Mouse (Mus musculus): ENCODE data around the gene Mnd1.

Mnd1 gene

DNA sequence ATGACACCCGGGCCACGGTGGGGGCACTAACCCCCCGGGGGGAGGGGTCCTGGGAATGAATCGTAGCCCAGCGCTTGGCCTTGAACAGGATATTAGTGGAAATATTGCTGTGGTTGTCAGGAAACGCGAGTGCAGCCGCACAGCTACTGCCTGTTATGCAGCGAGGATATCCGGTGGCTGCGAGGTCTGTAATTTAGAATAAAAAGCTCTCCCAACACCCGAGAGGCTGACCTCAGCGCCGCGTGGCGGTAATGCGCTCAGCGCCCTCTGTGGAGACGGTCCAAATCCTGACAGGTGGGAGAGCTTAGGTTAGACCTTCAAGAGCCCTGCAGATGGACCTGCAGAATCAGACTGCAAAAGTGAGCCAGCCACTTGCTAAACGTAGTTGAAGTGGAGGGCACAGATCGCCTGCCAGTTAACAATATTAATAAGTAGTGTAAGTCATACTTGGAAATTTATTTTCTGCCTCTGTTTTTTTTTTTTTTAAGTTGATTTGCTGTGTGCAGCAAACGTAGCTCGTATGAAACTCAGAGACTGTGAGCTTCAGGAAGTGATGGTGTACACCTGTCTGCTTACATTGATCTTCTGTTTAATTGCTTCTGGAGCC, 115.0 kb downstream of the Mnd1 start:
- peak; percentile 77 for DNase-seq

DNA sequence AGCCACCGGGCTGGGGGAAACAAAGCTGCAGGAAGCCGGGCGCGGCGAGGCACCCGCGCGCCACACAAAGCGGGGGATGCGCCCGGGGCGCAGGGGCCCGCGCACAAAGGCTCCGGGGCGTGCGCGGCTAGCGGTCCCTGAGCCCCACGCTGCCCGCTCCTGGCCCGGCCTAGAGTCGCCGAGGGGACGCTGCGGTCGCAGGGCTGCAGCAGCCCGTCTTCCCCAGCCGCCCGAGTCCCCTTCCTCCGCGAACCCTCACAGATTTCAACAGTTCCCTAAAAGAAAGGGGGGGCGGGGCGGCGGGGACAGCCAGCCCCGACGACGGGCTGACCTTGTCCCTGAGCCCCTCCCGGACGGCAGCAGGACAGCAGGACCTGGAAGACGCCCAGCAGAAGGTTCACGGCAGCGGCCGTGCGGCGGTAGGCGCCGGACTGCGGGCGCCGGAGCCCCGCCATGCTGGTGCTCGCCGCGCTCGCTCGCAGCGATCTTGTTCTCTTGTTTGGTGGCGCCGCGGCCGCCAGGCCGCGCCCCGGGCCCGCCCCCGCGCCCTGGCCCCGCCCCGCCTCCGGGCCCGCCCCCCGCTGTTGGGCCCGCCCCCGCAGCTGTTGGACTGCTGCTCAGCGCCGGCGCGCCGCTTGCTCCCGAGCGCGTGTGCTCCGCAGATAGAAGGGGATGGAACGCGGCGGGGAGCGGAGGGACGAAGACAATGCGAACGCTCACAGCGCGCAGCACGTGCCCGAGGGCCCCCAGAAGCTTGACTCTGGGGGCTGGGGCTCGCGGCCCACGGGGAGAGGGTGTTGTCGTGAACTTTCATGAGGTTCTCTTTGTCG, 115.7 kb downstream of the Mnd1 start, which contains the start of gene Tmem131l:
Gene Tmem131l, minus strand, starts transcription at position 530 of the 830 bp plus-strand sequence.
- peak; percentile 93 for DNase-seq

DNA sequence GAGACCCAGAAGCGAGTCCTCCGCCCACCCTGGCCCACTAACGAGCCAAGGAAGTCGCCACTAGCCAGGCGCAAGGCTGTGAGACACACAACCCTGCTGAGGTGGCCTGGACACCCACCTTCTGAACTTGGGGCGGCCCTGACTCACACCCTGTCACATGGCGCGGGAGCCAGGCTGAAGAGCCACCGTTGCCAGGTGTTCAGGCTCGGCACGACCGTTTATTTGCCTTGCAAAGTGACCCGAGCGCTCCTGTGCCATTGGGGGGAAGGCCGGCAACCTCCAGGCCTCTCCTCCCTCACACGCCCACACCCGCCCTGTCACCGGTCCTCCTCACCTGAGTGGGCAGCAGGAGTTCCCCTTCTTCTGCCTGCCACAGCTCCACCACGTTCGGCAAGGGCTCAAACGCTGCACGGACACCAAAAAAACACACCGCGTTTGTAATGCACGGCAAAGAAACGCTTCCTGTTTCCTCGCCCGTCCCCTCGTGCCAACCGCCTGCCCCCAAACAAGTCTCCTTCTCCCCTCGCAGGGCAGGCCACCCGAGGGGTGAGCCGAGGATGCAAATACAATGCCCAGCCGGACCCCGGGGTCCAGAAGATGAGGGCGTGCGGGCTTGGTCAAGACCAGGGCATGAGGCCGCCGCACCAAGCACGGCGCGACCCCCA, 116.5 kb downstream of the Mnd1 start:
- DNase-seq: peak; percentile 62

DNA sequence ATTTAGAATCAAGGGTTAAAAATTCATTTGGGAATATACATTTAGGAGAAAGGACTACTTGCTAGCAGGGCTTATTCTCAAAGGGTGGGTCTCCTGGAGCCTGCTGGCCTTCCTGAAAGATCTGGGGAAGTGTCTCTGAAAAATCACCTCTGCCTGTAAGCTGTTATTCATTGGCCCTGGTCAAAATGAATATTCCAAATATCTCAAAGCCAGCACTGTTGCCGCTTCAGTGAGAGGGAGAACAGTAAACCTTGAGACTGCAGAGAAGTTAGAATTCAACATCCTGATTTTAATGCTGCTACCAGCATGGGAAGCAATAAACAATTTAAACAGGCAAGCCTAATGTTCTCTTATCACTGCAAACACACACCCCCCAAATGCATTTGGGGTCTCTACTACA, 117.5 kb downstream of the Mnd1 start:
- DNase-seq: no peak
